Mouse (Mus musculus) stomach, embryonic 15.5 days (tissue): ENCODE measurements at regions not wholly inside any gene's neighbourhood (a gene's known extent, or its start where the extent isn't known, plus 50 kb on each side); places are given as distances from the start of the nearest gene placed in this dataset.

ENCODE experiments used
- ATAC-seq: fragments of 200-750 bp; cut with Nextera tagmentation; 2 replicates; pipeline ENCODE4 v1.8.0; 2017; ENCODE audit warnings: low read depth, moderate number of reproducible peaks, moderate TSS enrichment; ENCODE audit not compliant: insufficient read depth, low FRiP score
- H3K27ac ChIP-seq: fragments of 300-500 bp; sonication (generic); 2 replicates; pipeline ENCODE4 v1.5.1; 2015; ENCODE audit warnings: mild to moderate bottlenecking, inconsistent platforms
- H3K27me3 ChIP-seq: fragments of 300-500 bp; sonication (generic); replicated peaks from 2 replicates; pipeline ENCODE4 v1.6.1; 2015; ENCODE audit warnings: inconsistent platforms
- H3K36me3 ChIP-seq: fragments of 300-500 bp; sonication (generic); 2 replicates; pipeline ENCODE4 v1.6.1; 2015; ENCODE audit warnings: inconsistent platforms
- H3K4me1 ChIP-seq: fragments of 300-500 bp; sonication (generic); 2 replicates; pipeline ENCODE4 v1.6.1; 2015; ENCODE audit warnings: inconsistent platforms
- H3K4me2 ChIP-seq: fragments of 300-500 bp; sonication (generic); 2 replicates; pipeline ENCODE4 v1.6.1; 2015; ENCODE audit warnings: mild to moderate bottlenecking, inconsistent platforms
- H3K4me3 ChIP-seq: fragments of 300-500 bp; sonication (generic); replicated peaks from 2 replicates; pipeline ENCODE4 v1.5.1; 2015; ENCODE audit warnings: inconsistent platforms
- H3K9ac ChIP-seq: fragments of 300-500 bp; sonication (generic); 2 replicates; pipeline ENCODE4 v1.6.1; 2015; ENCODE audit warnings: inconsistent platforms
- H3K9me3 ChIP-seq: fragments of 300-500 bp; sonication (generic); 2 replicates; pipeline ENCODE4 v1.6.1; 2016; ENCODE audit warnings: inconsistent platforms
- WGBS: fragments of 180-500 bp; shearing (Covaris S2); methylation state at CpG from one replicate; pipeline ENCODE4 v1.1.7; 2015; 5-methylcytosine and 5-hydroxymethylcytosine counted together

DNA sequence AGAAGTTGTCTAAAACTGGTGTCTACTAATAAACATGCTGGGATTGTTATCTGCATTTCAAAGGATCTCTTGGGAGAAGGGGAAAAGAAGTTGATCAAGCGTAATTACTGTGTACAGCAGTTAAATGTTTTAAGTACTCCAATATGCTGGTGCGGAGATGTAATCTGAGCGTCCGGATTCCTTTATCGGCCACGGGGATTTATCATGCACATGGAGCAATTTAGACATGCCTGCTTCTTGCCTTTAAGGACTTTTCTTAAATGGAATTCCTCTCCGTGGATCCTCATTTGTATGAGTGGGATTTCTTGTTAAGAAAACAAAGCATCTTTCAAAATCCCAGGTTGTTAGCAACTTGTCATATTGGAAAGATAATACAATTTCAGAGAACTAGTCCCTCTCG lies 2468.0 kb upstream of the 5930422O12Rik start:
- ATAC-seq = no peak
- 74% methylated on average over 8 of the region's 8 CpGs for WGBS
- Histone ChIP-seq H3K4me2 (no peak overlapping the region), H3K4me3 (no peak overlapping the region), H3K27ac (no peak overlapping the region), H3K9ac (no peak overlapping the region), H3K27me3 (no peaks in the 10 kb centered on the region), H3K9me3 (no peaks in the 10 kb centered on the region), H3K4me1 (no peaks in the 10 kb centered on the region), H3K36me3 (no peaks in the 10 kb centered on the region)

DNA sequence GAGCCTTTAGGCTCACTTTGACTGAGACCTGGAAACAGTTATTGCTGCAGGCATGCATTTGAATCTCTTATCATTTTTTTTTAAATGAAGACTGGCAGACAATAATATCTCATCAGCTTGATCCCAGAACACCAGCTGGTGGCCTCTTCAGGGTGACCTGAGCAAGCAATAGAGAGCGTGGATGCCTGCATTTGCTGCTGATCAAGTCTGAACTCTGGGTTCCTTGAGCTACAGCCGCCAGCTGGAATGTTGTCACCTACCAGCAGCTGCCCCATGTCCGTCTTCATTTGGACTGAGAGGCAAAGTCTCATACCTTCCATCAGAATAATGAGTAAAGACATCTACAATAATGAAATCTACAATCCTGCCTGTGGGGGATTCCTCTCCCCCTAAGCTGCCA lies 2466.3 kb upstream of the 5930422O12Rik start:
- Histone ChIP-seq H3K36me3 (no peaks in the 10 kb centered on the region), H3K4me2 (no peak overlapping the region), H3K27ac (no peak overlapping the region), H3K27me3 (no peaks in the 10 kb centered on the region), H3K9me3 (no peaks in the 10 kb centered on the region), H3K4me1 (no peaks in the 10 kb centered on the region), H3K4me3 (no peak overlapping the region), H3K9ac (no peak overlapping the region)
- ATAC-seq = no peak
- WGBS = 62% methylated on average over 3 of the region's 3 CpGs

DNA sequence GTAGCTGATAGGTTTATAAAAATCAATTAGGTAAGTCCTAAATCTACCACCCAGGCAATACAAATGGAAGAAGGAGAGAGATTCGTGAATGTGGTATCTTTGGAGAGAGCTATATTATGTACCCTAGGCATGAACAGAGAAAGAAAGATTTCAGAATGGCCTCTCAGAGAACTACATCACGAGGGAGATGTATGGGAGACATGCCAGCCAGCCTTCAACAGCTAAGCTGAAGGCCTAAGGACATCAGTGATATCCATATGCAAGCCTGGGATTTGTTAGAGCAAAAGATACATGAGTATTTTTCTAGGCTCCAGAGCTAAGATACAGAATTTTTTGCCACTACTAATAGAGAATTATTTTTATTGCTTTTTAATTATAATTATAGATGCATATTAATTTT lies 2445.7 kb upstream of the 5930422O12Rik start:
- Histone ChIP-seq H3K27ac (no peak overlapping the region), H3K4me2 (no peak overlapping the region), H3K4me3 (no peak overlapping the region), H3K4me1 (no peaks in the 10 kb centered on the region), H3K36me3 (no peaks in the 10 kb centered on the region), H3K9ac (no peak overlapping the region), H3K9me3 (no peaks in the 10 kb centered on the region), H3K27me3 (no peaks in the 10 kb centered on the region)
- WGBS = 73% methylated on average over 2 of the region's 2 CpGs
- no peak for ATAC-seq

DNA sequence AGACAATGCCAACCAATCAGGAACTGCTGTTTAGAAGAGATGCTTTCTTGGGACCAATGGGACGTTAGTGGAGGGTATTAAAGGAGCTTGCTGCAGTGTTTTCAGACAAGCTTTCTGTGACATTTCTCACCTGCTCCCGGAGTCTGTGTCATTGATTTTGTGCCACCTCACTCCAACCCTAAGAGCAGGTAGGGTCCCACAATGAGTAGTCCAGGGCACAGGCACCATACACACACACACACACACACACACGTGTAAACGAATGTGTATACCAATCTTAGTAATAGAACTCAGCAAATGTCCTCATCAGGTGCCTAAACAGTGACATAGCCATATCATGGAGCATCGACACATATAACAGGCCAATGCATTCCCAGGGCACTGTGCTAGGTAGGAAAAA lies 2440.5 kb upstream of the 5930422O12Rik start:
- no peak for ATAC-seq

DNA sequence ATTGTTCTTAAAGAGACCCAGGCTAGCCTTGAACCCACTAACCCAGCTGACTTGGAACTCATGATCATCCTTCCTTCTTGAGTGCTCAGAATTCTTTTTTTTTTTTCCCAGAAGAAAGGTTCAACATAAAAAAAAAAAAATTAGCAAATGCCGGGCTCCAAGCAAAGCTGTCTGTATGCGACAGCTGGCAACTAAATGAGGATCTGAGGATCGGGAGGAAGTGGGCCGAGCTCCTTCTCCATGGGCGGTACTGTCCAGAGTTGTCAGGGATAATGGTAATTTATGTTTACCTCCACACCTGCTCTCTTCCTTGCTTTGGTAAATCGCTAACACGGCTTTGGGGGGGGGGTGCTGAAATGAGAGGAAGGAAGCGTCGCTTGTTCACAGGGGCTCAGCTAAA lies 2429.9 kb upstream of the 5930422O12Rik start:
- no peaks in the 10 kb centered on the region for H3K36me3 ChIP-seq
- no peak overlapping the region for H3K4me2 ChIP-seq
- WGBS = 52% methylated on average over 9 of the region's 9 CpGs
- no peak overlapping the region for H3K4me3 ChIP-seq
- H3K9ac ChIP-seq = no peak overlapping the region
- H3K9me3 ChIP-seq = no peaks in the 10 kb centered on the region
- no peaks in the 10 kb centered on the region for H3K27me3 ChIP-seq
- no peak overlapping the region for H3K27ac ChIP-seq
- no peak for ATAC-seq
- no peaks in the 10 kb centered on the region for H3K4me1 ChIP-seq

More for the DNA sequence above, 2440.5 kb upstream of the 5930422O12Rik start:
- WGBS = 69% methylated on average over 5 of the region's 5 CpGs
- H3K9ac ChIP-seq = no peak overlapping the region
- no peak overlapping the region for H3K4me2 ChIP-seq
- H3K4me1 ChIP-seq = no peaks in the 10 kb centered on the region
- H3K36me3 ChIP-seq = no peaks in the 10 kb centered on the region
- no peak overlapping the region for H3K27ac ChIP-seq
- no peaks in the 10 kb centered on the region for H3K27me3 ChIP-seq
- no peaks in the 10 kb centered on the region for H3K9me3 ChIP-seq
- H3K4me3 ChIP-seq = no peak overlapping the region

DNA sequence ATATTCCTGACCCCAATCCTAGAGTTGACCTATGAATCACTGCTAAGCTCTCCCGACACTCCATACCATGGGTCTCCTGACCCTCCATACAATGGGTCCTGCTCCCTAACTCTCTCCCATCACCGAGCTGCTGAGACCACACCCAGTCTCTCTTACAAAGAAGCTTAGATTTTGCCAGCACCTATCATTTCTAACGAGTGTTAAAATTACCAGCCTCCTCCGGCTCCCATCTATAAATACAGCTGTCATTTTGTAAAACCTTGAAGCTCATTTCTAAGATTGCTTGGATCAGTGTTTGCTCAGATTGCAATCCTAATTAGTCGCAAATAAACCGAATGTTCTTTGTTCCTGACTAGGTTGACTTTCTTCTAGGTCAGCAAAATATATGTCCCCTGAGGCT lies 2428.4 kb upstream of the 5930422O12Rik start:
- Histone ChIP-seq H3K27me3 (no peaks in the 10 kb centered on the region), H3K27ac (no peak overlapping the region), H3K4me2 (no peak overlapping the region), H3K4me1 (no peaks in the 10 kb centered on the region), H3K36me3 (no peaks in the 10 kb centered on the region), H3K9me3 (no peaks in the 10 kb centered on the region), H3K9ac (no peak overlapping the region), H3K4me3 (no peak overlapping the region)
- WGBS = 75% methylated on average over 6 of the region's 6 CpGs
- ATAC-seq = no peak

DNA sequence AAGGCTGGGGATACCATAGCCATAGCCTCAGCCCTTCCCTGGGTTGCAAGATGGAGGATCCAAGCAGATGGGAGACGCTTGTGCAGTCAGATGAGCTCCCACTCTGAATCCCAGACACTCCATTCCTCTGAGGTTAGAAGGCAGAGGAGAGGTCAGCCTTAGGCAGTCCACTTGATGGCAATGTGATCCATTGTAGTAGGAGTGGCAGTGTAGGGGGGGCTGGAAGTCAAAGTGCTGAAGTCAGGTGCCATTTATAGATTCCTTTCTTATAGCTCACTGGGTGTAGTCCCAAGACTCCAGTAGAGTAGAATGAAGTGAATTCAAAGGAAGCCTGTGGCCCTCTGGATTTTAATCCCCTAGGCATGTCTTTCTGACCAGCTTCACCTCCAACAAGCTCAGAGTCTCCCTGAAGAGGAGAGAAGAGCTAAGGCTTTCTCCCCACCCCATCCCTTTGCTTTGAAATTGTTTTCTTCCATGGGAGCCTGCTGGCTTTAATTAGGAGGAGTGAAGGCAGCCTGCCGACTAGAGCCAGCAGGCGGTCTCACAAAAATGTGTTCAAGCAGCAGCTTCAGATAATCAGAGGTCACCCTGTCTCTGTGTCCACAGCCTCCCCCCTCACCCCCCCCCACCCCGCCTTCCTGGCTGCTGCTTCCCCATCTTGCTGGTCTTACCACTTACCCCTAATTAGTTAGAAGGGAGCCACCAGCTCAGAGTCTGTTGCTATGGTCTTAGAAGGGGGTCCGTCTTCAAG lies 2426.4 kb upstream of the 5930422O12Rik start:
- H3K9me3 ChIP-seq = no peaks in the 10 kb centered on the region
- WGBS = 42% methylated on average over 5 of the region's 5 CpGs
- no peak overlapping the region for H3K4me3 ChIP-seq

DNA sequence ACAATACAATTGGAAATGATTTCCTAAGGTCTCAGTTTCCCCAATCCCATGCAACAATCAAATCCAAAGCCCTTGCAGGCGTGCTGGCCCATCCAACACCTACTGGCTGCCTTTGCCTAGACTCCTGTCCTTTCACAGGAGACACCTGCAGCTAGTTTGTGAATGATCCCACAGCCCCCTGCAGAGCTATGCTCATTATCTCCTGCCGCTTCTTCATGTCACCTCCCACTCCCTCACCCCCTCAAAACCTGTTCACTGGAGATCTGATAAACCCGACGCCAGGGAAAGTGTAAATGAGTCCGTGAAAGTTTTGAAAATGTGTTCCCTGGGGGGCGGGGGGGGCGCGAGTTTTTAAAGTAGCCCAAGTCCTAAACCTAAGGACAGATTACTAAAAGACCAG lies 2420.2 kb upstream of the 5930422O12Rik start:
- Histone ChIP-seq H3K9ac (no peak overlapping the region), H3K9me3 (no peaks in the 10 kb centered on the region), H3K36me3 (no peaks in the 10 kb centered on the region), H3K27me3 (no peaks in the 10 kb centered on the region), H3K27ac (no peak overlapping the region), H3K4me1 (no peaks in the 10 kb centered on the region), H3K4me3 (no peak overlapping the region), H3K4me2 (no peak overlapping the region)
- 67% methylated on average over 8 of the region's 8 CpGs for WGBS
- ATAC-seq = no peak

More for the DNA sequence above, 2426.4 kb upstream of the 5930422O12Rik start:
- Histone ChIP-seq H3K27me3 (no peaks in the 10 kb centered on the region), H3K4me1 (no peaks in the 10 kb centered on the region), H3K36me3 (no peaks in the 10 kb centered on the region), H3K9ac (no peak overlapping the region), H3K27ac (no peak overlapping the region), H3K4me2 (no peak overlapping the region)
- ATAC-seq = no peak

DNA sequence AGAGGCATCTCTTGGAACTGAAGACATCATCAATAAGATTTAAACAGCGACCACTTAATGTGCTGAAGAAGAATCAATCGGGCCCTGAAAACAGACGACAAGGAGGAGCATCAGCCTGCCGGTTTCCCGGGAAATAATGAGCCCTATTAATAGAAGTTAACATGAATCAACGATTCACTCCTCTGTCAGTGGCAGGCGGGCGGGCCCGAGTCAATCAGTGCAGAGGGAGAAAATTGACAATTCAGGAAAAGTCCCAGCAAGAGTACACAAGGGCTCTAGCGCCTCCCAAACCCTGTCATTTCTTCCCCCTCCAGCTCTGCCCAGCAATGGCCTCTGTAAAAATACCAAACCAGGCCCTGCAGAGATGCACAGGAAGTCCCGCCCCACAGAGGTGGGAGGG lies 2416.4 kb upstream of the 5930422O12Rik start:
- Histone ChIP-seq H3K36me3 (no peaks in the 10 kb centered on the region), H3K4me3 (no peak overlapping the region), H3K9ac (no peak overlapping the region), H3K4me1 (no peaks in the 10 kb centered on the region), H3K27me3 (no peaks in the 10 kb centered on the region), H3K4me2 (no peak overlapping the region), H3K27ac (no peak overlapping the region), H3K9me3 (no peaks in the 10 kb centered on the region)
- no peak for ATAC-seq
- 65% methylated on average over 11 of the region's 11 CpGs for WGBS

DNA sequence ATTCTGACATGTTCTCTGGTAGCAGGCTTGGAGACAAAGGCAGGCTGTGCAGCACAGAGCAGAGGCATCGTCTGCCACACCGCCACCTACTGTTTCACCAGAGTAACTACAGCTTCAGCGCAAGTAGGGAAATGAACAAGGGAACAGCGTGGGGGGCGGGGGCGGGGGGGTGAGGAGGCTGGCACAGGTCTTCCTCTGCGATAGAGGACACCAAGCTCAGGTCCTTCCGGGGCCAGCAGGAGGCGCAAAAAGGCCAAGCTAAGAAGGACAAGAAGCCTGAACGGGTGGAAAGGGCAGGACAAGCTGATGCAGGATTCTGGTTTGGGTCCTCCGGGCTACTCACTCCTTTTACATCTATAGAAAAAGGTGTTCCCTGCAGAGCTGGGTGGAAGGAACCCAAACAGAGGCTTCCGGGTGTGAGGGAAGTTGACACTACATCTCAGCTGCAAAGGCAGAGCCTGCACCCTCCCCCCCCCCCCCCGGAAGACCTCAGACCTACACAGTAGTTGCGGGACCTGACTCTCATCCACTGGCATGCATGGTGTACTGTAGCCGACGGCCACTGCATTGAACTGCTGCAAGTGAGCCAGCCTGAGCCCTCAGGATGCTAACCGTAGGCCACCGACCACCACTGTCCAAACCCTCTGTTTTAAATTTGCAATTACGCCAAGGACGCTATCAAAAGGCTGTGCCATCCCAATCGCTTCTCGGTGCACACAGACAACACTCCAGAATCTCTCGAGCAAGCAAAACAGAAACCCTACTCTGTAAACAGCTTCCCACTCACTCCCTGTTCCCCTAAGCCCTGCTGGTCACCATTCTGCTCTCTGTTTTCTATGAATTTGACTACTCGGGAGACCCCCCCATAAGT lies 2396.6 kb upstream of the 5930422O12Rik start:
- no peak overlapping the region for H3K9ac ChIP-seq
- WGBS = 7% methylated on average over 24 of the region's 24 CpGs

DNA sequence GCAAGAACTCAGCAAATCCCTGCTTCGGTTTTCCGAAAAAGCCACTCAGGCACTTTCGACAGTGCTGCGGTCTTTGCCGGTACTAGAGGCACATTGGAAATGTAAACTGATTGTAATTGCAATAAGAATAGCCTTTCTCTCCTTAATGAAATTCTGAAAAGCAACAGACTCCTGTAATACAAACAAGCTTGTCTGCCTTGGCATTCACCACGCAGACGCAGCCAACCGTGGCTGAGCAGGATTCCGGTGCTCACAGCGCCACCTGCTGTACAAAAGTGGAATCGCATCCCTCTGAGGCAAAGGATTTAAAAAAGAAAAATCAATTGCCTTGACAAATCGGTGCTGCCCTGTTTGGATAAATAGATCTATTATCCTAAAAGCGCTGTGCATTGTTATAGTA lies 2395.2 kb upstream of the 5930422O12Rik start:
- no peak overlapping the region; the same call in 1 of the 2 replicates for H3K9ac ChIP-seq
- no peaks in the 10 kb centered on the region for H3K27me3 ChIP-seq
- H3K9me3 ChIP-seq = no peaks in the 10 kb centered on the region
- 2% methylated on average over 13 of the region's 13 CpGs for WGBS
- 0 out of 2 replicates have a peak, but pooled peaks cover 4% of the 10 kb centered on the region for H3K4me1 ChIP-seq
- no peak for ATAC-seq
- peak overlapping the region; percentile 41 for H3K4me3 ChIP-seq
- 0 out of 2 replicates have a peak overlapping the region, but pooled peaks have one; percentile 1 for H3K27ac ChIP-seq
- peak overlapping the region; percentile 49 for H3K4me2 ChIP-seq
- no peaks in the 10 kb centered on the region for H3K36me3 ChIP-seq

More for the DNA sequence above, 2396.6 kb upstream of the 5930422O12Rik start:
- Histone ChIP-seq H3K27me3 (no peaks in the 10 kb centered on the region), H3K36me3 (no peaks in the 10 kb centered on the region), H3K4me3 (peak overlapping the region; percentile 39), H3K27ac (no peak overlapping the region), H3K9me3 (no peaks in the 10 kb centered on the region), H3K4me2 (peak overlapping the region; percentile 73), H3K4me1 (0 out of 2 replicates have a peak, but pooled peaks cover 4% of the 10 kb centered on the region)
- peak; percentile 80 for ATAC-seq

DNA sequence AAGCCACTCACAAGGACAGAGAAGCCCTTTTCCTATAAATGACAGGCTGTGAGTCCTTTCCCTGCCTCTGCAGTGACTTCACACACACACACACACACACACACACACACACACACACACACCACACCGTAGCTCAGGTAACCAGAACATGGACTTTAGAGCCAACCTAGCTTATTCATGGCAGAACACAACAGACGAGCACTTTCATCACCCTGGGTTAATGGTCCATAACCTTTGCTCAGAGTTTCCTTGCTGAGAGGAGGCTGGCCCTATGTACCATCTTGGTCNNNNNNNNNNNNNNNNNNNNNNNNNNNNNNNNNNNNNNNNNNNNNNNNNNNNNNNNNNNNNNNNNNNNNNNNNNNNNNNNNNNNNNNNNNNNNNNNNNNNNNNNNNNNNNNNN lies 2391.6 kb upstream of the 5930422O12Rik start:
- WGBS = 83% methylated on average over 2 of the region's 2 CpGs
- H3K27me3 ChIP-seq = no peaks in the 10 kb centered on the region
- no peaks in the 10 kb centered on the region for H3K36me3 ChIP-seq
- H3K4me3 ChIP-seq = no peak overlapping the region
- no peak for ATAC-seq
- H3K27ac ChIP-seq = no peak overlapping the region
- no peak overlapping the region for H3K9ac ChIP-seq
- H3K4me1 ChIP-seq = 0 out of 2 replicates have a peak, but pooled peaks cover 4% of the 10 kb centered on the region
- no peaks in the 10 kb centered on the region for H3K9me3 ChIP-seq
- no peak overlapping the region for H3K4me2 ChIP-seq
